Mouse (Mus musculus): ENCODE measurements at regions not wholly inside any gene's neighbourhood (a gene's known extent, or its start where the extent isn't known, plus 50 kb on each side); places are given as distances from the start of the nearest gene placed in this dataset.

- Histone ChIP-seq H3K36me3 (ENCODE audit: control insufficient read depth, insufficient read depth, low read length, poor library complexity, severe bottlenecking) (no peaks in the 10 kb centered on the region), H3K4me3 (ENCODE audit: low read depth, low read length) (no peak overlapping the region), H3K9ac (ENCODE audit: low read depth, poor library complexity, severe bottlenecking) (no peak overlapping the region), H3K27ac (ENCODE audit: insufficient read depth, low read length) (no peak overlapping the region), H3K27me3 (ENCODE audit: control insufficient read depth, insufficient read depth, low read length, poor library complexity, severe bottlenecking) (no peaks in the 10 kb centered on the region), H3K9me3 (replicated peaks; ENCODE audit: control insufficient read depth, insufficient read depth, low read length, poor library complexity, severe bottlenecking) (no peaks in the 10 kb centered on the region), H3K4me1 (ENCODE audit: control insufficient read depth, insufficient read depth, low read length) (no peaks in the 10 kb centered on the region)
- TF ChIP-seq CTCF (IDR thresholded peaks at IDR 0.05; ENCODE audit: low read depth, low read length): no peak
- TF ChIP-seq EP300 (IDR thresholded peaks at IDR 0.05; ENCODE audit: insufficient read depth, low read depth, low read length): no peak
- no peak for TF ChIP-seq POLR2A (IDR thresholded peaks at IDR 0.05; ENCODE audit: insufficient read depth, low read length)
These were observed 698.7 kb downstream of the Slc4a3 start for GRCm38 (mm10) chr1:76244721-76245120.

GRCm38 (mm10) chr1:76246181-76246796 lies 700.2 kb downstream of the Slc4a3 start:
- Histone ChIP-seq H3K4me1 (ENCODE audit: control insufficient read depth, insufficient read depth, low read length) (no peaks in the 10 kb centered on the region), H3K27ac (ENCODE audit: insufficient read depth, low read length) (no peak overlapping the region), H3K9ac (ENCODE audit: low read depth, poor library complexity, severe bottlenecking) (no peak overlapping the region), H3K27me3 (ENCODE audit: control insufficient read depth, insufficient read depth, low read length, poor library complexity, severe bottlenecking) (no peaks in the 10 kb centered on the region), H3K36me3 (ENCODE audit: control insufficient read depth, insufficient read depth, low read length, poor library complexity, severe bottlenecking) (no peaks in the 10 kb centered on the region), H3K4me3 (ENCODE audit: low read depth, low read length) (no peak overlapping the region), H3K9me3 (replicated peaks; ENCODE audit: control insufficient read depth, insufficient read depth, low read length, poor library complexity, severe bottlenecking) (no peaks in the 10 kb centered on the region)
- no peak for TF ChIP-seq EP300 (IDR thresholded peaks at IDR 0.05; ENCODE audit: insufficient read depth, low read depth, low read length)
- no peak for TF ChIP-seq CTCF (IDR thresholded peaks at IDR 0.05; ENCODE audit: low read depth, low read length)
- no peak for TF ChIP-seq POLR2A (IDR thresholded peaks at IDR 0.05; ENCODE audit: insufficient read depth, low read length)

GRCm38 (mm10) chr1:76247126-76247525 lies 701.1 kb downstream of the Slc4a3 start:
- Histone ChIP-seq H3K4me1 (ENCODE audit: control insufficient read depth, insufficient read depth, low read length) (no peaks in the 10 kb centered on the region), H3K9ac (ENCODE audit: low read depth, poor library complexity, severe bottlenecking) (no peak overlapping the region), H3K27ac (ENCODE audit: insufficient read depth, low read length) (no peak overlapping the region), H3K4me3 (ENCODE audit: low read depth, low read length) (no peak overlapping the region), H3K36me3 (ENCODE audit: control insufficient read depth, insufficient read depth, low read length, poor library complexity, severe bottlenecking) (no peaks in the 10 kb centered on the region), H3K27me3 (ENCODE audit: control insufficient read depth, insufficient read depth, low read length, poor library complexity, severe bottlenecking) (no peaks in the 10 kb centered on the region), H3K9me3 (replicated peaks; ENCODE audit: control insufficient read depth, insufficient read depth, low read length, poor library complexity, severe bottlenecking) (no peaks in the 10 kb centered on the region)
- TF ChIP-seq POLR2A (IDR thresholded peaks at IDR 0.05; ENCODE audit: insufficient read depth, low read length): no peak

GRCm38 (mm10) chr1:76258217-76258616 lies 712.2 kb downstream of the Slc4a3 start:
- no peaks in the 10 kb centered on the region for H3K27me3 ChIP-seq (ENCODE audit: control insufficient read depth, insufficient read depth, low read length, poor library complexity, severe bottlenecking)
- no peak overlapping the region for H3K4me3 ChIP-seq (ENCODE audit: low read depth, low read length)
- no peaks in the 10 kb centered on the region for H3K36me3 ChIP-seq (ENCODE audit: control insufficient read depth, insufficient read depth, low read length, poor library complexity, severe bottlenecking)
- H3K9ac ChIP-seq (ENCODE audit: low read depth, poor library complexity, severe bottlenecking): no peak overlapping the region
- H3K4me1 ChIP-seq (ENCODE audit: control insufficient read depth, insufficient read depth, low read length): no peaks in the 10 kb centered on the region
- TF ChIP-seq CTCF (IDR thresholded peaks at IDR 0.05; ENCODE audit: low read depth, low read length) (no peak), POLR2A (IDR thresholded peaks at IDR 0.05; ENCODE audit: insufficient read depth, low read length) (no peak), EP300 (IDR thresholded peaks at IDR 0.05; ENCODE audit: insufficient read depth, low read depth, low read length) (no peak)
- no peak overlapping the region for H3K27ac ChIP-seq (ENCODE audit: insufficient read depth, low read length)
- H3K9me3 ChIP-seq (replicated peaks; ENCODE audit: control insufficient read depth, insufficient read depth, low read length, poor library complexity, severe bottlenecking): no peaks in the 10 kb centered on the region

- H3K27me3 ChIP-seq (ENCODE audit: control insufficient read depth, insufficient read depth, low read length, poor library complexity, severe bottlenecking): no peaks in the 10 kb centered on the region
- H3K36me3 ChIP-seq (ENCODE audit: control insufficient read depth, insufficient read depth, low read length, poor library complexity, severe bottlenecking): no peaks in the 10 kb centered on the region
- H3K27ac ChIP-seq (ENCODE audit: insufficient read depth, low read length): no peak overlapping the region
- H3K4me1 ChIP-seq (ENCODE audit: control insufficient read depth, insufficient read depth, low read length): no peaks in the 10 kb centered on the region
- no peak overlapping the region for H3K9ac ChIP-seq (ENCODE audit: low read depth, poor library complexity, severe bottlenecking)
- H3K9me3 ChIP-seq (replicated peaks; ENCODE audit: control insufficient read depth, insufficient read depth, low read length, poor library complexity, severe bottlenecking): no peaks in the 10 kb centered on the region
- no peak overlapping the region for H3K4me3 ChIP-seq (ENCODE audit: low read depth, low read length)
- TF ChIP-seq CTCF (IDR thresholded peaks at IDR 0.05; ENCODE audit: low read depth, low read length): no peak
- TF ChIP-seq EP300 (IDR thresholded peaks at IDR 0.05; ENCODE audit: insufficient read depth, low read depth, low read length): no peak
- no peak for TF ChIP-seq POLR2A (IDR thresholded peaks at IDR 0.05; ENCODE audit: insufficient read depth, low read length)
These were observed 730.1 kb downstream of the Slc4a3 start for GRCm38 (mm10) chr1:76276148-76276547.

GRCm38 (mm10) chr1:76276624-76277023 lies 730.6 kb downstream of the Slc4a3 start:
- no peak for TF ChIP-seq CTCF (IDR thresholded peaks at IDR 0.05; ENCODE audit: low read depth, low read length)
- TF ChIP-seq EP300 (IDR thresholded peaks at IDR 0.05; ENCODE audit: insufficient read depth, low read depth, low read length): no peak
- TF ChIP-seq POLR2A (IDR thresholded peaks at IDR 0.05; ENCODE audit: insufficient read depth, low read length): no peak
- Histone ChIP-seq H3K36me3 (ENCODE audit: control insufficient read depth, insufficient read depth, low read length, poor library complexity, severe bottlenecking) (no peaks in the 10 kb centered on the region), H3K27ac (ENCODE audit: insufficient read depth, low read length) (no peak overlapping the region), H3K27me3 (ENCODE audit: control insufficient read depth, insufficient read depth, low read length, poor library complexity, severe bottlenecking) (no peaks in the 10 kb centered on the region), H3K9me3 (replicated peaks; ENCODE audit: control insufficient read depth, insufficient read depth, low read length, poor library complexity, severe bottlenecking) (no peaks in the 10 kb centered on the region), H3K4me1 (ENCODE audit: control insufficient read depth, insufficient read depth, low read length) (no peaks in the 10 kb centered on the region), H3K4me3 (ENCODE audit: low read depth, low read length) (no peak overlapping the region), H3K9ac (ENCODE audit: low read depth, poor library complexity, severe bottlenecking) (no peak overlapping the region)
